8 mouse cellular contexts compared by ENCODE assay signal in genomic region chr10:81358841-81359240, GRCm38 (mm10). TPM values are rescaled to one million over a fixed set of nuclear protein-coding genes. Genes with fewer than 3 reads are reported as not detected.
DNase-seq lines count a peak whose midpoint lies in the region; ATAC-seq and TF ChIP-seq lines count a peak whose summit lies in the region.

No protein-coding gene starts in this region.

- H3K36me3 ChIP-seq in heart, embryonic 11.5 days (ENCODE audit: control insufficient read depth, insufficient read depth, low read length), result no peaks in the 10 kb centered on the region
- H3K36me3 ChIP-seq in G1E (replicated peaks), result peaks cover 53% of the 10 kb centered on the region
- H3K36me3 ChIP-seq in hindbrain, postnatal 0 days (ENCODE audit: insufficient read depth, low read length), result no peaks in the 10 kb centered on the region
- H3K36me3 ChIP-seq in thymus, adult 2 months (ENCODE audit: control insufficient read depth, insufficient read depth, low read length), result no peaks in the 10 kb centered on the region

- no peaks in the 10 kb centered on the region for H3K9me3 ChIP-seq in heart, embryonic 11.5 days (replicated peaks; ENCODE audit: control insufficient read depth, low read length)
- H3K9me3 ChIP-seq in G1E (replicated peaks), result no peaks in the 10 kb centered on the region
- no peaks in the 10 kb centered on the region for H3K9me3 ChIP-seq in hindbrain, postnatal 0 days (ENCODE audit: low read length)

- TF ChIP-seq POLR2A in thymus, adult 2 months (IDR thresholded peaks at IDR 0.05; ENCODE audit: control insufficient read depth, extremely low read depth, insufficient read depth, low read length, poor library complexity), result no peak

- intact Hi-C loops in heart, postnatal 10 days (cut with DNase I), result loop anchor here (2.0 kb wide), 1 partner anchor 18 kb away; no protein-coding TSS in a partner anchor

- H3K27ac ChIP-seq in heart, embryonic 11.5 days (ENCODE audit: low read depth, low read length), result peak overlapping the region; percentile 47; the same call in 1 of the 2 replicates
- H3K27ac ChIP-seq in hindbrain, postnatal 0 days, result no peak overlapping the region
- no peak overlapping the region; the same call in 1 of the 2 replicates for H3K27ac ChIP-seq in thymus, adult 2 months (ENCODE audit: control insufficient read depth, insufficient read depth, low read length)

- peak overlapping the region; percentile 68 for H3K4me3 ChIP-seq in heart, embryonic 11.5 days (ENCODE audit: low read depth, low read length)
- peak overlapping the region; percentile 88 for H3K4me3 ChIP-seq in G1E (ENCODE audit: low read depth, low read length)
- H3K4me3 ChIP-seq in hindbrain, postnatal 0 days (ENCODE audit: low read length), result no peak overlapping the region
- H3K4me3 ChIP-seq in thymus, adult 2 months (ENCODE audit: control insufficient read depth, insufficient read depth, low read length), result no peak overlapping the region

- no peak for ATAC-seq in heart, embryonic 11.5 days (replicated peaks; ENCODE audit: insufficient number of reproducible peaks, low FRiP score, low TSS enrichment)
- peak; percentile 4; the same call in 1 of the 2 replicates for ATAC-seq in G1E (ENCODE audit: extremely low read depth, insufficient number of reproducible peaks, low FRiP score, poor library complexity, severe bottlenecking)
- no peak for ATAC-seq in hindbrain, postnatal 0 days
- ATAC-seq in megakaryocyte, adult 5-6 weeks (ENCODE audit: poor library complexity, severe bottlenecking), result peak; percentile 54

- peak overlapping the region; percentile 85; the same call in 1 of the 2 replicates for H3K9ac ChIP-seq in heart, embryonic 11.5 days (ENCODE audit: low read depth, low read length)
- peak overlapping the region; percentile 71; the same call in 1 of the 2 replicates for H3K9ac ChIP-seq in hindbrain, postnatal 0 days (replicated peaks; ENCODE audit: low read length)

- peak overlapping the region; percentile 90 for H3K4me2 ChIP-seq in heart, embryonic 11.5 days
- H3K4me2 ChIP-seq in hindbrain, postnatal 0 days (ENCODE audit: low read depth, low read length), result peak overlapping the region; percentile 91

- H3K27me3 ChIP-seq in heart, embryonic 11.5 days (ENCODE audit: control insufficient read depth, insufficient read depth, low read length), result no peaks in the 10 kb centered on the region
- H3K27me3 ChIP-seq in G1E (ENCODE audit: insufficient read depth, low read length), result no peaks in the 10 kb centered on the region
- no peaks in the 10 kb centered on the region for H3K27me3 ChIP-seq in hindbrain, postnatal 0 days (ENCODE audit: insufficient read depth, low read length)
- H3K27me3 ChIP-seq in thymus, adult 2 months (ENCODE audit: control insufficient read depth, insufficient read depth, low read length), result no peaks in the 10 kb centered on the region

- 56% methylated on average over 1 of the region's 1 CpGs for WGBS in heart, embryonic 11.5 days (ENCODE audit: insufficient replicate concordance)
- 63% methylated on average over 1 of the region's 1 CpGs for WGBS in hindbrain, postnatal 0 days
- WGBS in thymus, adult 2 months, result 50% methylated on average over 1 of the region's 1 CpGs

- no peak for DNase-seq in heart, postnatal 10 days
- DNase-seq in G1E (ENCODE audit: low spot score), result peak; percentile 43
- DNase-seq in hindbrain, postnatal 0 days (ENCODE audit: low spot score), result no peak
- no peak for DNase-seq in thymus, adult 2 months
- DNase-seq in urinary bladder, adult 2 months (ENCODE audit: low spot score), result no peak
- DNase-seq in spleen, postnatal 14 days (ENCODE audit: low spot score in 2 of 2), result no peak

- peaks cover 50% of the 10 kb centered on the region for H3K4me1 ChIP-seq in heart, embryonic 11.5 days (ENCODE audit: control insufficient read depth, insufficient read depth, low read length)
- H3K4me1 ChIP-seq in G1E (ENCODE audit: insufficient read depth, low read depth, low read length), result peaks cover 91% of the 10 kb centered on the region
- peaks cover 10% of the 10 kb centered on the region; the same call in 1 of the 2 replicates for H3K4me1 ChIP-seq in hindbrain, postnatal 0 days (ENCODE audit: insufficient read depth, low read length)
- peaks cover 28% of the 10 kb centered on the region for H3K4me1 ChIP-seq in thymus, adult 2 months (replicated peaks; ENCODE audit: control insufficient read depth, insufficient read depth, low read length)

- no peak for TF ChIP-seq CTCF in G1E (IDR thresholded peaks at IDR 0.05; ENCODE audit: low read depth, low read length)
- TF ChIP-seq CTCF in hindbrain, postnatal 0 days (IDR thresholded peaks at IDR 0.05; ENCODE audit: low read depth), result no peak
- TF ChIP-seq CTCF in thymus, adult 2 months (IDR thresholded peaks at IDR 0.05; ENCODE audit: borderline replicate concordance, control insufficient read depth, extremely low read depth, insufficient read depth, low read length, poor library complexity), result no peak

RNA-seq across cellular contexts. Expression of gene Mfsd12, which starts 1.6 kb away (rescaled TPM):
- 4.6 and 4.7 TPM in 2 replicates for polyA plus RNA-seq in heart, embryonic 11.5 days (2014; fragmentation: Nextera tagmentation; extraction: Ambion mirVana)
- total RNA-seq in heart, postnatal 10 days (2021), result 10 to 100 TPM; 11.6 to 14.4 TPM
- total RNA-seq in G1E (2014; fragmentation: Nextera tagmentation) (14.3 and 14.4 TPM in 2 replicates), G1E (2017) (13.1 and 14.6 TPM in 2 replicates)
- polyA plus RNA-seq in G1E (2012), result 46.7 and 48.2 TPM in 2 replicates
- 34.4 and 38.1 TPM in 2 replicates for total RNA-seq in hindbrain, postnatal 0 days (2014; rRNA removed)
- 13.6 TPM in 2 replicates for polyA plus RNA-seq in hindbrain, postnatal 0 days (2015; fragmentation: Nextera tagmentation; extraction: Ambion mirVana)
- 4.1 and 4.6 TPM in 2 replicates for total RNA-seq in megakaryocyte, adult 5-6 weeks (2015)
- 7.4 TPM in 2 replicates for total RNA-seq in megakaryocyte, adult 5-6 weeks (2017)
- polyA plus RNA-seq in thymus, adult 2 months (2012; rRNA removed), result 65.3 and 85.5 TPM in 2 replicates
- polyA plus RNA-seq in urinary bladder, adult 2 months (2012; rRNA removed), result 12.1 and 12.4 TPM in 2 replicates

RNA-seq across cellular contexts. Expression of gene 4930404N11Rik, which starts 6.8 kb away (rescaled TPM):
- 0.23 and 0.67 TPM in 2 replicates for polyA plus RNA-seq in heart, embryonic 11.5 days (2014; fragmentation: Nextera tagmentation; extraction: Ambion mirVana)
- total RNA-seq in heart, postnatal 10 days (2021), result 1 to 10 TPM in 1 of 2 experiments, under 1 TPM in 1; 0.42 to 1.1 TPM
- total RNA-seq in G1E (2014; fragmentation: Nextera tagmentation) (2.0 TPM in 1 of 2 replicates, not detected in the other), G1E (2017) (0.17 and 1.2 TPM in 2 replicates)
- polyA plus RNA-seq in G1E (2012), result 0.52 and 0.65 TPM in 2 replicates
- total RNA-seq in hindbrain, postnatal 0 days (2014; rRNA removed), result not detected in 2 replicates
- polyA plus RNA-seq in hindbrain, postnatal 0 days (2015; fragmentation: Nextera tagmentation; extraction: Ambion mirVana), result 0.25 and 0.99 TPM in 2 replicates
- total RNA-seq in megakaryocyte, adult 5-6 weeks (2015), result 0.49 and 1.3 TPM in 2 replicates
- total RNA-seq in megakaryocyte, adult 5-6 weeks (2017), result 0.37 and 0.49 TPM in 2 replicates
- 12.7 TPM in 2 replicates for polyA plus RNA-seq in thymus, adult 2 months (2012; rRNA removed)
- 1.9 and 2.1 TPM in 2 replicates for polyA plus RNA-seq in urinary bladder, adult 2 months (2012; rRNA removed)

RNA-seq across cellular contexts. Expression of gene Hmg20b, which starts 8.6 kb away (rescaled TPM):
- 102 and 107 TPM in 2 replicates for polyA plus RNA-seq in heart, embryonic 11.5 days (2014; fragmentation: Nextera tagmentation; extraction: Ambion mirVana)
- 100 to 1,000 TPM in 1 of 2 experiments, 10 to 100 TPM in 1; 88.1 to 105 TPM for total RNA-seq in heart, postnatal 10 days (2021)
- 36.7 and 39.2 TPM in 2 replicates for total RNA-seq in G1E (2014; fragmentation: Nextera tagmentation)
- total RNA-seq in G1E (2017), result 12.0 and 21.9 TPM in 2 replicates
- 142 and 193 TPM in 2 replicates for polyA plus RNA-seq in G1E (2012)
- total RNA-seq in hindbrain, postnatal 0 days (2014; rRNA removed), result 20.8 and 28.5 TPM in 2 replicates
- 36.8 and 41.1 TPM in 2 replicates for polyA plus RNA-seq in hindbrain, postnatal 0 days (2015; fragmentation: Nextera tagmentation; extraction: Ambion mirVana)
- 27.4 and 33.0 TPM in 2 replicates for total RNA-seq in megakaryocyte, adult 5-6 weeks (2015)
- total RNA-seq in megakaryocyte, adult 5-6 weeks (2017), result 18.1 and 24.5 TPM in 2 replicates
- 199 and 209 TPM in 2 replicates for polyA plus RNA-seq in thymus, adult 2 months (2012; rRNA removed)
- polyA plus RNA-seq in urinary bladder, adult 2 months (2012; rRNA removed), result 82.9 and 91.7 TPM in 2 replicates

RNA-seq across cellular contexts. Expression of gene Gipc3, which starts 15.8 kb away (rescaled TPM):
- polyA plus RNA-seq in heart, embryonic 11.5 days (2014; fragmentation: Nextera tagmentation; extraction: Ambion mirVana), result not detected in 2 replicates
- 1 to 10 TPM; 4.8 to 6.1 TPM for total RNA-seq in heart, postnatal 10 days (2021)
- not detected in 2 replicates for total RNA-seq in G1E (2014; fragmentation: Nextera tagmentation)
- total RNA-seq in G1E (2017), result 0.11 TPM in 1 of 2 replicates, not detected in the other
- not detected in 2 replicates for polyA plus RNA-seq in G1E (2012)
- total RNA-seq in hindbrain, postnatal 0 days (2014; rRNA removed), result 0.16 TPM in 1 of 2 replicates, not detected in the other
- polyA plus RNA-seq in hindbrain, postnatal 0 days (2015; fragmentation: Nextera tagmentation; extraction: Ambion mirVana), result not detected in 2 replicates
- total RNA-seq in megakaryocyte, adult 5-6 weeks (2015), result not detected in 2 replicates
- not detected in 2 replicates for total RNA-seq in megakaryocyte, adult 5-6 weeks (2017)
- polyA plus RNA-seq in thymus, adult 2 months (2012; rRNA removed), result 0.70 and 0.82 TPM in 2 replicates
- polyA plus RNA-seq in urinary bladder, adult 2 months (2012; rRNA removed), result 3.2 and 6.5 TPM in 2 replicates

RNA-seq across cellular contexts. Expression of gene Fzr1, which starts 19.5 kb away (rescaled TPM):
- polyA plus RNA-seq in heart, embryonic 11.5 days (2014; fragmentation: Nextera tagmentation; extraction: Ambion mirVana), result 66.1 and 70.0 TPM in 2 replicates
- 10 to 100 TPM; 39.7 to 41.2 TPM for total RNA-seq in heart, postnatal 10 days (2021)
- 29.7 and 65.2 TPM in 2 replicates for total RNA-seq in G1E (2014; fragmentation: Nextera tagmentation)
- 15.8 and 22.8 TPM in 2 replicates for total RNA-seq in G1E (2017)
- polyA plus RNA-seq in G1E (2012), result 88.9 and 96.2 TPM in 2 replicates
- total RNA-seq in hindbrain, postnatal 0 days (2014; rRNA removed), result 106 and 118 TPM in 2 replicates
- polyA plus RNA-seq in hindbrain, postnatal 0 days (2015; fragmentation: Nextera tagmentation; extraction: Ambion mirVana), result 131 and 134 TPM in 2 replicates
- 22.7 and 23.8 TPM in 2 replicates for total RNA-seq in megakaryocyte, adult 5-6 weeks (2015)
- 20.9 and 24.0 TPM in 2 replicates for total RNA-seq in megakaryocyte, adult 5-6 weeks (2017)
- polyA plus RNA-seq in thymus, adult 2 months (2012; rRNA removed), result 181 and 201 TPM in 2 replicates
- polyA plus RNA-seq in urinary bladder, adult 2 months (2012; rRNA removed), result 34.1 and 34.4 TPM in 2 replicates

Comparison
In these comparisons a context has a peak if more than half of its experiments do, and no peak if none do; other contexts are left out.
1. ATAC-seq: peak in G1E (single experiment) and megakaryocyte, adult 5-6 weeks (single experiment); none in heart, embryonic 11.5 days (single experiment) and hindbrain, postnatal 0 days (single experiment).
2. H3K4me3 ChIP-seq: peak in heart, embryonic 11.5 days (single experiment) and G1E (single experiment); none in hindbrain, postnatal 0 days (single experiment) and thymus, adult 2 months (single experiment).